Mouse (Mus musculus): ENCODE measurements at regions not wholly inside any gene's neighbourhood (a gene's known extent, or its start where the extent isn't known, plus 50 kb on each side); places are given as distances from the start of the nearest gene placed in this dataset.

GRCm38 (mm10) chr5:67541867-67542266, 65.8 kb upstream of the Shisa3 start:
- no peaks in the 10 kb centered on the region; the same call in 1 of the 2 replicates for H3K9me3 ChIP-seq
- H3K27ac ChIP-seq: no peak overlapping the region
- H3K36me3 ChIP-seq (replicated peaks): no peaks in the 10 kb centered on the region
- H3K4me1 ChIP-seq: no peaks in the 10 kb centered on the region
- WGBS: 86% methylated on average over 3 of the region's 3 CpGs
- DNase-seq (ENCODE audit: extremely low spot score, low spot score): no peak
- H3K4me3 ChIP-seq: no peak overlapping the region
- H3K27me3 ChIP-seq (ENCODE audit: poor library complexity, severe bottlenecking): peaks cover 6% of the 10 kb centered on the region

GRCm38 (mm10) chr5:67544028-67544589, 63.6 kb upstream of the Shisa3 start:
- no peak overlapping the region for H3K27ac ChIP-seq
- H3K36me3 ChIP-seq (replicated peaks): no peaks in the 10 kb centered on the region
- H3K4me1 ChIP-seq: no peaks in the 10 kb centered on the region
- no peak overlapping the region for H3K4me3 ChIP-seq
- H3K9me3 ChIP-seq: no peaks in the 10 kb centered on the region; the same call in 1 of the 2 replicates
- H3K27me3 ChIP-seq (ENCODE audit: poor library complexity, severe bottlenecking): no peaks in the 10 kb centered on the region
- 85% methylated on average over 9 of the region's 9 CpGs for WGBS
- no peak for DNase-seq (ENCODE audit: extremely low spot score, low spot score)

- DNase-seq (ENCODE audit: extremely low spot score, low spot score): no peak
- no peaks in the 10 kb centered on the region for H3K36me3 ChIP-seq (replicated peaks)
- H3K27me3 ChIP-seq (ENCODE audit: poor library complexity, severe bottlenecking): no peaks in the 10 kb centered on the region
- no peak overlapping the region for H3K4me3 ChIP-seq
- WGBS: 94% methylated on average over 6 of the region's 6 CpGs
- H3K9me3 ChIP-seq: no peaks in the 10 kb centered on the region; the same call in 1 of the 2 replicates
- H3K4me1 ChIP-seq: no peaks in the 10 kb centered on the region
- no peak overlapping the region for H3K27ac ChIP-seq
These were observed 57.4 kb upstream of the Shisa3 start for GRCm38 (mm10) chr5:67550257-67550656.

GRCm38 (mm10) chr5:67551668-67552390, 55.9 kb upstream of the Shisa3 start:
- Histone ChIP-seq H3K27ac (no peak overlapping the region), H3K4me1 (no peaks in the 10 kb centered on the region), H3K36me3 (replicated peaks) (no peaks in the 10 kb centered on the region), H3K27me3 (ENCODE audit: poor library complexity, severe bottlenecking) (no peaks in the 10 kb centered on the region), H3K4me3 (no peak overlapping the region), H3K9me3 (no peaks in the 10 kb centered on the region)
- DNase-seq (ENCODE audit: extremely low spot score, low spot score): no peak
- 84% methylated on average over 6 of the region's 6 CpGs for WGBS

GRCm38 (mm10) chr5:67552865-67553264, 54.8 kb upstream of the Shisa3 start:
- Histone ChIP-seq H3K27me3 (ENCODE audit: poor library complexity, severe bottlenecking) (no peaks in the 10 kb centered on the region), H3K36me3 (replicated peaks) (no peaks in the 10 kb centered on the region), H3K9me3 (no peaks in the 10 kb centered on the region), H3K4me1 (no peaks in the 10 kb centered on the region), H3K4me3 (no peak overlapping the region), H3K27ac (no peak overlapping the region)
- no peak for DNase-seq (ENCODE audit: extremely low spot score, low spot score)
- WGBS: 95% methylated on average over 2 of the region's 2 CpGs
